Mouse (Mus musculus): ENCODE results near the gene Gpr135. TPM values are rescaled to one million over a fixed set of nuclear protein-coding genes. Genes with fewer than 3 reads are reported as not detected.

Gpr135 gene
- total and polyA plus RNA-seq, 2 experiments: 0.28 to 2.3 TPM

GRCm38 (mm10) chr12:72102776-72103175, 31.9 kb upstream of the Gpr135 start:
- Histone ChIP-seq H3K27me3 (ENCODE audit: control insufficient read depth, insufficient read depth, low read length) (no peaks in the 10 kb centered on the region), H3K9ac (ENCODE audit: low read depth, low read length) (no peak overlapping the region), H3K4me1 (ENCODE audit: control insufficient read depth, insufficient read depth, low read length) (no peaks in the 10 kb centered on the region), H3K79me2 (ENCODE audit: control insufficient read depth, insufficient read depth, low read length) (no peaks in the 10 kb centered on the region), H3K4me3 (ENCODE audit: insufficient read depth, low read depth, low read length) (no peak overlapping the region), H3K36me3 (ENCODE audit: control insufficient read depth, insufficient read depth, low read length) (peaks cover 13% of the 10 kb centered on the region; the same call in 1 of the 2 replicates), H3K27ac (replicated peaks; ENCODE audit: insufficient read depth, low read depth, low read length) (no peak overlapping the region)
- WGBS: 81% methylated on average over 6 of the region's 6 CpGs
- no peak for DNase-seq (ENCODE audit: extremely low read depth, low read depth, low spot score)
- no peak for TF ChIP-seq CTCF (IDR thresholded peaks at IDR 0.05; ENCODE audit: low read depth, low read length)
- TF ChIP-seq POLR2A (IDR thresholded peaks at IDR 0.05; ENCODE audit: extremely low read depth, insufficient read depth, low read length): no peak

GRCm38 (mm10) chr12:72096966-72097365, 26.0 kb upstream of the Gpr135 start:
- Histone ChIP-seq H3K27ac (replicated peaks; ENCODE audit: insufficient read depth, low read depth, low read length) (no peak overlapping the region), H3K36me3 (ENCODE audit: control insufficient read depth, insufficient read depth, low read length) (peaks cover 48% of the 10 kb centered on the region), H3K79me2 (ENCODE audit: control insufficient read depth, insufficient read depth, low read length) (no peaks in the 10 kb centered on the region), H3K4me3 (ENCODE audit: insufficient read depth, low read depth, low read length) (no peak overlapping the region), H3K4me1 (ENCODE audit: control insufficient read depth, insufficient read depth, low read length) (no peaks in the 10 kb centered on the region), H3K27me3 (ENCODE audit: control insufficient read depth, insufficient read depth, low read length) (no peaks in the 10 kb centered on the region), H3K9ac (ENCODE audit: low read depth, low read length) (no peak overlapping the region)
- no peak for TF ChIP-seq CTCF (IDR thresholded peaks at IDR 0.05; ENCODE audit: low read depth, low read length)
- TF ChIP-seq POLR2A (IDR thresholded peaks at IDR 0.05; ENCODE audit: extremely low read depth, insufficient read depth, low read length): no peak
- DNase-seq (ENCODE audit: extremely low read depth, low read depth, low spot score): no peak
- 94% methylated on average over 8 of the region's 8 CpGs for WGBS

GRCm38 (mm10) chr12:72089802-72090201, 18.9 kb upstream of the Gpr135 start:
- DNase-seq (ENCODE audit: extremely low read depth, low read depth, low spot score): no peak
- no peaks in the 10 kb centered on the region; the same call in 1 of the 2 replicates for H3K79me2 ChIP-seq (ENCODE audit: control insufficient read depth, insufficient read depth, low read length)
- H3K36me3 ChIP-seq (ENCODE audit: control insufficient read depth, insufficient read depth, low read length): peaks cover 27% of the 10 kb centered on the region
- no peak for TF ChIP-seq CTCF (IDR thresholded peaks at IDR 0.05; ENCODE audit: low read depth, low read length)
- no peak for TF ChIP-seq POLR2A (IDR thresholded peaks at IDR 0.05; ENCODE audit: extremely low read depth, insufficient read depth, low read length)
- H3K27ac ChIP-seq (replicated peaks; ENCODE audit: insufficient read depth, low read depth, low read length): no peak overlapping the region
- H3K4me1 ChIP-seq (ENCODE audit: control insufficient read depth, insufficient read depth, low read length): peaks cover 6% of the 10 kb centered on the region; the same call in 1 of the 2 replicates
- H3K4me3 ChIP-seq (ENCODE audit: insufficient read depth, low read depth, low read length): no peak overlapping the region
- H3K9ac ChIP-seq (ENCODE audit: low read depth, low read length): no peak overlapping the region
- WGBS: 92% methylated on average over 4 of the region's 4 CpGs
- H3K27me3 ChIP-seq (ENCODE audit: control insufficient read depth, insufficient read depth, low read length): no peaks in the 10 kb centered on the region

GRCm38 (mm10) chr12:72086166-72086825, 15.4 kb upstream of the Gpr135 start:
- Histone ChIP-seq H3K79me2 (ENCODE audit: control insufficient read depth, insufficient read depth, low read length) (no peaks in the 10 kb centered on the region; the same call in 1 of the 2 replicates), H3K27me3 (ENCODE audit: control insufficient read depth, insufficient read depth, low read length) (no peaks in the 10 kb centered on the region), H3K4me1 (ENCODE audit: control insufficient read depth, insufficient read depth, low read length) (peaks cover 8% of the 10 kb centered on the region; the same call in 1 of the 2 replicates), H3K36me3 (ENCODE audit: control insufficient read depth, insufficient read depth, low read length) (peaks cover 5% of the 10 kb centered on the region; the same call in 1 of the 2 replicates), H3K9ac (ENCODE audit: low read depth, low read length) (peak overlapping the region; percentile 77), H3K27ac (replicated peaks; ENCODE audit: insufficient read depth, low read depth, low read length) (peak overlapping the region; percentile 88), H3K4me3 (ENCODE audit: insufficient read depth, low read depth, low read length) (peak overlapping the region; percentile 84)
- DNase-seq (ENCODE audit: extremely low read depth, low read depth, low spot score): no peak
- 2% methylated on average over 18 of the region's 18 CpGs for WGBS
- TF ChIP-seq CTCF (IDR thresholded peaks at IDR 0.05; ENCODE audit: low read depth, low read length) (no peak), POLR2A (IDR thresholded peaks at IDR 0.05; ENCODE audit: extremely low read depth, insufficient read depth, low read length) (0 out of 2 replicates have a peak, but pooled peaks have one; percentile 26)

GRCm38 (mm10) chr12:72085329-72086165, 14.6 kb upstream of the Gpr135 start, which contains the start of the genes L3hypdh and Jkamp:
Gene L3hypdh (minus strand): TSS chr12:72085439.
Gene Jkamp (plus strand): TSS chr12:72085589.
- Histone ChIP-seq H3K9ac (ENCODE audit: low read depth, low read length) (peak within 1 kb of the TSS; percentile 88), H3K36me3 (ENCODE audit: control insufficient read depth, insufficient read depth, low read length) (peaks cover 3% of the 10 kb centered on the region; the same call in 1 of the 2 replicates), H3K4me3 (ENCODE audit: insufficient read depth, low read depth, low read length) (peak within 1 kb of the TSS; percentile 84), H3K27ac (replicated peaks; ENCODE audit: insufficient read depth, low read depth, low read length) (peak within 1 kb of the TSS; percentile 94), H3K4me1 (ENCODE audit: control insufficient read depth, insufficient read depth, low read length) (peaks cover 8% of the 10 kb centered on the region; the same call in 1 of the 2 replicates), H3K27me3 (ENCODE audit: control insufficient read depth, insufficient read depth, low read length) (no peaks in the 10 kb centered on the region), H3K79me2 (ENCODE audit: control insufficient read depth, insufficient read depth, low read length) (no peaks in the 10 kb centered on the region; the same call in 1 of the 2 replicates)
- under 1% methylated on average over 59 of the region's 60 CpGs for WGBS
- DNase-seq (ENCODE audit: extremely low read depth, low read depth, low spot score): peak; percentile 98
- TF ChIP-seq CTCF (IDR thresholded peaks at IDR 0.05; ENCODE audit: low read depth, low read length) (peak; percentile 6; the same call in 1 of the 2 replicates), POLR2A (IDR thresholded peaks at IDR 0.05; ENCODE audit: extremely low read depth, insufficient read depth, low read length) (no peak; the same call in 1 of the 2 replicates)
